Mouse (Mus musculus) telencephalon, adult 2 months (tissue): ENCODE results near the gene Cdc20b.

Experiments
- DNase-seq: peaks from one replicate; pipeline ENCODE4 v3.0.0-alpha.2; 2011; ENCODE audit warnings: low read depth, low spot score

Gene Cdc20b

GRCm38 (mm10) chr13:113094618-113095017, 59.7 kb downstream of the Cdc20b start:
- DNase-seq = no peak

- no peak for DNase-seq
These were observed 62.1 kb downstream of the Cdc20b start for GRCm38 (mm10) chr13:113097011-113097410.

- DNase-seq = no peak
These were observed 63.5 kb downstream of the Cdc20b start for GRCm38 (mm10) chr13:113098406-113098805.

- DNase-seq = no peak
These were observed 66.0 kb downstream of the Cdc20b start, which contains the start of gene Gzma for GRCm38 (mm10) chr13:113100879-113101278. Gzma (minus strand) TSS chr13:113100981.

- DNase-seq = no peak
These were observed 66.9 kb downstream of the Cdc20b start for GRCm38 (mm10) chr13:113101804-113102203.

GRCm38 (mm10) chr13:113104759-113105158, 69.8 kb downstream of the Cdc20b start:
- no peak for DNase-seq

- DNase-seq = no peak
These were observed 84.1 kb downstream of the Cdc20b start for GRCm38 (mm10) chr13:113118977-113119376.

- DNase-seq = no peak
These were observed 85.7 kb downstream of the Cdc20b start for GRCm38 (mm10) chr13:113120324-113121237.

- DNase-seq = no peak
These were observed 86.4 kb downstream of the Cdc20b start for GRCm38 (mm10) chr13:113121326-113121725.

- peak; percentile 52 for DNase-seq
These were observed 95.1 kb downstream of the Cdc20b start for GRCm38 (mm10) chr13:113129974-113130373.

GRCm38 (mm10) chr13:113139597-113139996, 104.7 kb downstream of the Cdc20b start:
- DNase-seq = no peak
